9 mouse cellular contexts compared by ENCODE assay signal in the genomic region with DNA sequence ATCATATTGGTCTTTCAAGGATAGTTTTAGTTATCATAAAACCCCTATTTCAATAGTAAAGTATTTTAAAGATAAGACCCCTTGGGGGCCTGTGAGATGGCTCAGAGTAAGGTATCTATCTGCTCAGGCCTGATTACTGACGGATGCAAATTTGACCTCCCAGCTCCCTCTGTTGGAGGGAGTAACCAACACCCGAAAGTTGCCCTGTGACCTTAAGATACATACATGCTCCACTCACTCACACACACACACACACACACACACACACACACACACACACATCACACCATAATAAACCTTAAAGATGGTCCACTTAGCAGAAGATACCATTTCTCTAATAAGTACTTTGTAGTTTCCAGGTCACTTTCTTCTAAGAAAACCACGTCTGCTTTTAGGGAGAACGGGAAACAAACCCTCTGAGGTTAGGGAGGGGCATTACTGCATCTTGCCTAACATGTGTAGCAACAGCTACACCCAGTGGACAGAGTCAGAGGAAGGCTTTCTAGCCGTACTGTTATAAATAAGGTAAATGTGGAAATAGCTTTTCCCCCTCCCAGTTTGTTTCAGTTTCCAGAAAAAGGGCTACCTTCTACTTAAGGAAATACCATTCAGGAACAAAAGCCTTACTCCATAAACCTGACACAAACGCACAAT. TPM values are rescaled to one million over a fixed set of nuclear protein-coding genes. Genes with fewer than 3 reads are reported as not detected.
DNase-seq lines count a peak whose midpoint lies in the region; ATAC-seq lines count a peak whose summit lies in the region.
"Had no signal": no experiment of that assay in that cellular context is flagged by ENCODE, and none has a peak within 500 bp of the region (broad histone marks: within the 10 kb centered on the region; RNA-seq: fewer than 3 reads in every experiment).

No protein-coding gene starts in this region.

- no peaks in the 10 kb centered on the region for H3K4me1 ChIP-seq in forebrain, embryonic 14.5 days (ENCODE audit: control insufficient read depth, insufficient read depth, low read length)
- H3K4me1 ChIP-seq in midbrain, embryonic 13.5 days (replicated peaks), result no peaks in the 10 kb centered on the region

- 60% methylated on average over 6 of the region's 6 CpGs for WGBS in forebrain, embryonic 14.5 days
- 43% methylated on average over 6 of the region's 6 CpGs for WGBS in midbrain, embryonic 13.5 days

- no peak overlapping the region for H3K4me2 ChIP-seq in forebrain, embryonic 14.5 days (ENCODE audit: low read length)
- H3K4me2 ChIP-seq in midbrain, embryonic 13.5 days (replicated peaks), result no peak overlapping the region
- H3K4me2 ChIP-seq: heart, embryonic 13.5 days; neural tube, embryonic 12.5 days had no signal

- H3K36me3 ChIP-seq in forebrain, embryonic 14.5 days (ENCODE audit: control insufficient read depth, insufficient read depth, low read length), result peaks cover 36% of the 10 kb centered on the region
- H3K36me3 ChIP-seq in midbrain, embryonic 13.5 days, result peaks cover 31% of the 10 kb centered on the region

- H3K27me3 ChIP-seq in forebrain, embryonic 14.5 days (replicated peaks; ENCODE audit: control insufficient read depth, insufficient read depth, low read length), result no peaks in the 10 kb centered on the region
- H3K27me3 ChIP-seq in midbrain, embryonic 13.5 days, result no peaks in the 10 kb centered on the region
- H3K27me3 ChIP-seq: heart, embryonic 13.5 days; neural tube, embryonic 12.5 days had no signal

- no peak overlapping the region for H3K9ac ChIP-seq in forebrain, embryonic 14.5 days (ENCODE audit: low read length)
- H3K9ac ChIP-seq in midbrain, embryonic 13.5 days (replicated peaks), result no peak overlapping the region
- H3K9ac ChIP-seq: heart, embryonic 13.5 days; neural tube, embryonic 12.5 days had no signal

- H3K27ac ChIP-seq in forebrain, embryonic 14.5 days (ENCODE audit: low read depth, low read length), result no peak overlapping the region
- H3K27ac ChIP-seq in midbrain, embryonic 13.5 days, result no peak overlapping the region
- H3K27ac ChIP-seq: heart, embryonic 13.5 days; neural tube, embryonic 12.5 days had no signal

- no peaks in the 10 kb centered on the region for H3K9me3 ChIP-seq in forebrain, embryonic 14.5 days (replicated peaks; ENCODE audit: control insufficient read depth, low read length)
- no peaks in the 10 kb centered on the region for H3K9me3 ChIP-seq in midbrain, embryonic 13.5 days
- H3K9me3 ChIP-seq: heart, embryonic 13.5 days; neural tube, embryonic 12.5 days had no signal

- peak; percentile 50; the same call in 1 of the 2 replicates for ATAC-seq in forebrain, embryonic 14.5 days
- 0 out of 2 replicates have a peak, but pooled peaks have one; percentile 60 for ATAC-seq in midbrain, embryonic 13.5 days
- ATAC-seq in inflammation-experienced regulatory T-cells, adult 6 months, result no peak

- intact Hi-C loops in left cerebral cortex, postnatal 36 days (cut with DNase I), result loop anchor here (5.0 to 10.0 kb wide), 4 partner anchors 132 to 724 kb away; partner anchors contain the start of gene Ltbp1

- peak; percentile 44 for DNase-seq in left cerebral cortex, adult 11 months (ENCODE audit: low spot score)
- DNase-seq in left cerebral cortex, postnatal 36 days (ENCODE audit: low spot score in 2 of 2), result no peak
- DNase-seq in adipocyte (ENCODE audit: low spot score), result peak; percentile 75
- DNase-seq in forebrain, embryonic 14.5 days (ENCODE audit: low spot score), result peak; percentile 70
- peak; percentile 61 for DNase-seq in layer of hippocampus, adult 9-10 months (ENCODE audit: low spot score)

- no peak overlapping the region for H3K4me3 ChIP-seq in forebrain, embryonic 14.5 days (ENCODE audit: low read depth, low read length)
- H3K4me3 ChIP-seq in midbrain, embryonic 13.5 days (replicated peaks), result no peak overlapping the region
- H3K4me3 ChIP-seq: heart, embryonic 13.5 days; neural tube, embryonic 12.5 days had no signal

RNA-seq across cellular contexts. Expression of gene Fam98a, which starts 15.2 kb away (rescaled TPM):
- total RNA-seq in left cerebral cortex, postnatal 36 days (2021), result 10 to 100 TPM; 41.8 to 42.2 TPM
- polyA plus RNA-seq in forebrain, embryonic 14.5 days (2014; fragmentation: Nextera tagmentation; extraction: Ambion mirVana), result 12.7 and 14.6 TPM in 2 replicates
- 26.2 and 30.0 TPM in 2 replicates for polyA plus RNA-seq in midbrain, embryonic 13.5 days (2015; fragmentation: Nextera tagmentation; extraction: Ambion mirVana)
- polyA plus RNA-seq in inflammation-experienced regulatory T-cells, adult 6 months (2017; shearing (Covaris generic)), result 10 to 100 TPM; 10.5 to 13.6 (median 12.5) TPM

Comparison
In these comparisons a context has a peak if more than half of its experiments do, and no peak if none do; other contexts are left out.
1. DNase-seq: peak in left cerebral cortex, adult 11 months (single experiment), adipocyte (single experiment), forebrain, embryonic 14.5 days (single experiment) and layer of hippocampus, adult 9-10 months (single experiment); none in left cerebral cortex, postnatal 36 days (0 of 2).